Mouse (Mus musculus): ENCODE results near the gene Cfap126. TPM values are rescaled to one million over a fixed set of nuclear protein-coding genes. Genes with fewer than 3 reads are reported as not detected.
A peak's percentile ranks its signal among the peaks of the same experiment; 100 is the strongest.
"Not testable (repeated sequence)": the region's sequence is repeated elsewhere in the genome, so short reads cannot be mapped to it uniquely, and the experiment has no call there.

Gene Cfap126
- polyA plus RNA-seq, 1 experiment: 5.6 TPM

DNA sequence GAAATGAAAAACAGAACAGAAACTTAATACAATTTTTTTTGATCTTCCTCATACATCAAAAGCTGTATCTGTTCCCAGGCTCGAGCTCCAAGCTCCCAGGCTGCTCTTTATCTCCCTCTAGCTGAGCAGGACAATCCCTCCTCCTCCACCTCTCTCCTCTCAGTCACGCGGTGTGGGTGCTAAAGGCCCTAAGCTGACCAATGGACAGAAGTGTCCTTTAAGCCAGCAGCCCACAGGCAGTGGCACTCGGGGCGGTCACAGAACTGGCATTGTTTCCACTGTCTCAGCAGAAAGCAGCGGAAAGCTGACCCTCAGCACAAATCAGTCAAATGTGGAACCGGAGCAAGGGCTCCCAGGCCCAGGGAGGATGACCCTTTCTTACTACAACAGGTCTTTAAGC lies 15.5 kb downstream of the Cfap126 start:
- H3K27me3 ChIP-seq (ENCODE audit: control insufficient read depth, insufficient read depth, low read length): no peaks in the 10 kb centered on the region
- peak in 1 of 2 experiments; percentile 29 for DNase-seq
- no peaks in the 10 kb centered on the region for H3K4me1 ChIP-seq (ENCODE audit: control insufficient read depth, insufficient read depth, low read length)
- WGBS: 59% methylated on average over 7 of the region's 7 CpGs
- no peak overlapping the region for H3K4me3 ChIP-seq (replicated peaks; ENCODE audit: insufficient read depth, low read depth, low read length)
- H3K27ac ChIP-seq (ENCODE audit: insufficient read depth, low read length): no peak overlapping the region
- no peak for TF ChIP-seq CTCF (IDR thresholded peaks at IDR 0.05; ENCODE audit: borderline replicate concordance, insufficient read depth, low read depth, low read length)

DNA sequence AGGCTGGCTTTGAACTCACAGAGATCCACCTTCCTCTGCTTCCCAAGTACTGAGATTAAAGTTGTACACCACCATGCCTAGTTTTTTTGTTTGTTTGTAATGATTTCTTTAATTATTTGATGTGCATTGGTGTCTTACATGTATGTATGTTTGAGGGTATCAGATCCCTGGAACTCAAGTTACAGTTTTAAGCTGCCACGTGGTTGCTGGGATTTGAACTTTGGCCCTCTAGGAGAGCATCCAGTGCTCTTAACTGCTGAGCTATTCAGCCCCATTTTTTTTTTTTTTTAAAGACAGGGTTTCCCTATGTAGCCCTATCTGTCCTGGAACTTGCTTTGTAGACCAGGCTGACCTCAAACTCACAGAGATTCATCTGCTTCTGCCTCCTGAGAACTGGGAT lies 17.3 kb downstream of the Cfap126 start:
- Histone ChIP-seq H3K27me3 (ENCODE audit: control insufficient read depth, insufficient read depth, low read length) (no peaks in the 10 kb centered on the region), H3K4me1 (ENCODE audit: control insufficient read depth, insufficient read depth, low read length) (no peaks in the 10 kb centered on the region), H3K4me3 (replicated peaks; ENCODE audit: insufficient read depth, low read depth, low read length) (no peak overlapping the region), H3K27ac (ENCODE audit: insufficient read depth, low read length) (no peak overlapping the region)
- 86% methylated on average over 1 of the region's 1 CpGs for WGBS
- TF ChIP-seq CTCF (IDR thresholded peaks at IDR 0.05; ENCODE audit: borderline replicate concordance, insufficient read depth, low read depth, low read length) (no peak), POLR2A (IDR thresholded peaks at IDR 0.05; ENCODE audit: borderline replicate concordance, insufficient read depth, low read length) (no peak)
- DNase-seq: no peak

DNA sequence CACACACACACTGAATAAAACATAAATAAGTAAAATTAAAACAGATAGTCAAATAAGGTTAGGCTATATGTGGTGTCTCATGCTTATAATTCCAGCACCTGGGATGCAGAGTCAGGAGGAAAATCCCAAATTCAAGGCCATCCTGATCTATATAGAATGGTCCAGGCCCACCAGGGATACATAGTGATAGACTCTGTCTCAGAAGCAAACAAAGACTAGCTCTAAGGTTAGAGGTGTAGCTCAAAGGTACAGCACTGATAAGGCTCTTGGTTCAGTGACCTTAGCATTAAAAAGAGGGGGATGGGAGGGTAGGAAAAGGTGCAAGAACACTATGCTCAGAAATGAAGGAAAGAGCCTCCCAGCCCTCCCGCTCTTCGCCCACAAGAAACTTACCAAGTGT lies 21.9 kb downstream of the Cfap126 start:
- Histone ChIP-seq H3K4me1 (ENCODE audit: control insufficient read depth, insufficient read depth, low read length) (no peaks in the 10 kb centered on the region), H3K4me3 (replicated peaks; ENCODE audit: insufficient read depth, low read depth, low read length) (no peak overlapping the region), H3K27me3 (ENCODE audit: control insufficient read depth, insufficient read depth, low read length) (no peaks in the 10 kb centered on the region), H3K27ac (ENCODE audit: insufficient read depth, low read length) (no peak overlapping the region)
- DNase-seq: no peak
- no peak for TF ChIP-seq POLR2A (IDR thresholded peaks at IDR 0.05; ENCODE audit: borderline replicate concordance, insufficient read depth, low read length)
- TF ChIP-seq CTCF (IDR thresholded peaks at IDR 0.05; ENCODE audit: borderline replicate concordance, insufficient read depth, low read depth, low read length): no peak
- WGBS: 100% methylated on average over 2 of the region's 2 CpGs

DNA sequence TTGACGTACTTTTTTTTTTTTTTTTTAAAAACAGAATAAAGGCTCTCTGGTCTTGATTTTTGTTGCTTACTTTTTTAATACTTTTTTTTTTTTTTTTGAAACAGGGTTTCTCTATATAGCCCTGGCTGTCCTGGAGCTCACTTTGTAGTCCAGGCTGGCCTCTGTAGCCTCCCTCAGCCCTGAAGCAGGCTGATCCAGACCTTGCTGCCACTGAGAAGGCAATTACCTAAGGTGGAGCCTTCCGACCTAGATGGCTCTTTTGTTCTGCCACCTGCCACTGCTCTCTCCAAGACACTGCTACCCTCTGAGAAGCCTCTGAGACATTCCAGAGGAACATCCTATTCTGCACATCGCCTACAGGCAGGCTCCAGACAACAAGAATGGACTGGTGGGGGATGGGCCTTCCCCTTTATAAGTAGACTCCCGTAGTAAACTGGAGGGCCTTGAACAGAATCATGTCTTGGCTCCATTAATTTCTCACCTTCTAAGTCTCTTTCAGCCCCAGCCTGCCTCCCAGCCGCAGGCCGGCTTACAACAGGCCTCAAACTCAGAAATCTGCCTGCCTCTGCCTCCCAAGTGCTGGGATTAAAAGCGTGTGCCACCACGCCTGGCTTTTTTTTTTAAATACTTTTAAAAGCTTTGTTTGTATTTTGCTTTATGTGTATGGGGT lies 23.9 kb downstream of the Cfap126 start:
- H3K27ac ChIP-seq (ENCODE audit: insufficient read depth, low read length); DNase-seq: not testable (repeated sequence)
- 89% methylated on average over 8 of the region's 8 CpGs for WGBS

DNA sequence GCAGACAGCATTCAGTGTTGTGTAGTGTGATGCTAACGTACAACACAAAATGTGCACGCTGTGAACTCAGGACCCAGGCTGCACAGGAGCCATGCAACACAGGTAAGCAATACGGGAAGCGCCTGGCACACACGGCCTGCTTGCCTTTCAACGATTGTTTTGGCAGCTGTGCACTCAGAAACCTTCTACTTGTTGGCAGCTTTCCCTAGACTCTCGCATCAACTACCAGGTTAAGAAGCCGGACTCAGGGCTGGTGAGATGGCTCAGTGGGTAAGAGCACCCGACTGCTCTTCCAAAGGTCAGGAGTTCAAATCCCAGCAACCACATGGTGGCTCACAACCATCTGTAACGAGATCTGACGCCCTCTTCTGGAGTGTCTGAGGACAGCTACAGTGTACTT lies 29.3 kb downstream of the Cfap126 start:
- H3K4me1 ChIP-seq (ENCODE audit: control insufficient read depth, insufficient read depth, low read length); H3K27me3 ChIP-seq (ENCODE audit: control insufficient read depth, insufficient read depth, low read length); H3K4me3 ChIP-seq (replicated peaks; ENCODE audit: insufficient read depth, low read depth, low read length); H3K27ac ChIP-seq (ENCODE audit: insufficient read depth, low read length): not testable (repeated sequence)
- DNase-seq: peak in 1 of 2 experiments; percentile 28
- WGBS: 35% methylated on average over 11 of the region's 11 CpGs

More for the DNA sequence above, 23.9 kb downstream of the Cfap126 start:
- H3K27me3 ChIP-seq (ENCODE audit: control insufficient read depth, insufficient read depth, low read length); H3K4me3 ChIP-seq (replicated peaks; ENCODE audit: insufficient read depth, low read depth, low read length); H3K4me1 ChIP-seq (ENCODE audit: control insufficient read depth, insufficient read depth, low read length): not testable (repeated sequence)

DNA sequence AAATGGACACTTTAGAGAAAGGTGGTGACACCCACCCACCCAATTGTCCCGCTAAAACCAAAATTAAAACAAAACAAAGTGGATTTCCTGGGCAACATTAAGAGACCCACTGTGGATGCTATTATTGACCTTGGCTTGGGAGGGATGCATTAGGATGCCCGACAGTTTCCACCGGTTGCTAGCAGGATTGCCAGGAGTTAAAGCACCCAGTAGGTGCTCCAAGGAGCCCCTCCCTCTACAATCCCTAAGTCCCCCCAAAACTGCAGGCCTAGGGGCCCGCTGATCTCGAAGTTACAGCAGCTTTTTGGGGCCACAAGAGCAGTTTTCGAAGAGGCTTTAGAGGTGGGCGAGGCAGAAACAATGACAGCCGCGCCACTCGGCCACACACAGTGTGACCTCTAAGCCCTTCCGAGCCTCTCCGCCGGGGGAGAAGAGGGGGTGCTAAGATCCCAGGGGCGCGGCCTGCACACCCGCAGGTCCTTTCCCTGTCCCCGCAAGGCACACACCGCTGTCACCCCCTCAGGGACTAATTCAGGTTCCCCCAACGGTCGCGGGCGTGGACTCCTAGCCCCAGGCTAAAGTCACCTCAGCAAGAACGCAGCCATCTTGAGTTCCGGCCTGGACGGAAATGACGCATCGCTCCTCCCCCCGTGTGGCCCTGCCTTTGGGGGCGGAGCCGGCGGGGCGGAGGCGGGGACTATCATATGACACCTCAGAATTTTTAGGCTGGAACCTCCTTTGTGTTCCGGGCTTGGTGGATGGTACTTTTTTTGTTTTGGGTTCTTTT lies 36.4 kb downstream of the Cfap126 start, which contains the start of the genes Sdhc and Mpz:
Gene Sdhc, minus strand, starts transcription at position 630 of the 787 bp plus-strand sequence.
Gene Mpz, plus strand, starts transcription at position 738 of the 787 bp plus-strand sequence.
- peaks cover 4% of the 10 kb centered on the region; the same call in 1 of the 2 replicates for H3K4me1 ChIP-seq (ENCODE audit: control insufficient read depth, insufficient read depth, low read length)
- peak; percentile 94 to 96 for DNase-seq
- H3K27me3 ChIP-seq (ENCODE audit: control insufficient read depth, insufficient read depth, low read length): no peaks in the 10 kb centered on the region
- H3K27ac ChIP-seq (ENCODE audit: insufficient read depth, low read length): peak within 1 kb of the TSS; percentile 90
- under 1% methylated on average over 34 of the region's 34 CpGs for WGBS
- TF ChIP-seq POLR2A (IDR thresholded peaks at IDR 0.05; ENCODE audit: borderline replicate concordance, insufficient read depth, low read length) (peak; percentile 99), CTCF (IDR thresholded peaks at IDR 0.05; ENCODE audit: borderline replicate concordance, insufficient read depth, low read depth, low read length) (no peak)
- H3K4me3 ChIP-seq (replicated peaks; ENCODE audit: insufficient read depth, low read depth, low read length): peak within 1 kb of the TSS; percentile 96

DNA sequence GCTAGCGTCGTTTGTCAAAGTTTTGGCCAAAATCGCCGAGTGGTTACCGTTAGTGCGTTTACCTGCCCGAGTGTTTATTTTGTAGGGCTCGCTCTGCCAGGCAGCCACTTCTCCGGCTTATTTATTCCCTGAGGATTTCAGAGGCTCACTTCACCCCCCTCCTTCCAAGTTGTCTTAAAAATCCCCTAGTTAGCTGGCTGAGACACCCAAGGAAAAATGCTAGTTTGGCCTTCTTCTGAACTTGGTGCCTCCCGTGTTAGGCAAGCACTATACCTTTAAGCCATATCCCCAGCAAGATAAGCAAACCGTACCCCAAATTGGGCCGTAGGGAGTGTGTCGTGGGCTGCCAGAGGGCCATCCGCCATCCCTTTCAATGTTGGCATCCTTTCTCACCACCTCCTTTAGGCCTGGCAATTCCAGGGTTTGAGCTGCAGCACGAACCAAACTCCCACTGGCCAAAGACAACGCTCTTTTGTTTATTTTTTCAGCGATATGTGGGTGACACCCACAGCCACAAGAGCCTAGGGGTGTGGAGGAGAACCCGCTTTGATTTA lies 37.2 kb downstream of the Cfap126 start:
- Histone ChIP-seq H3K27me3 (ENCODE audit: control insufficient read depth, insufficient read depth, low read length) (no peaks in the 10 kb centered on the region), H3K27ac (ENCODE audit: insufficient read depth, low read length) (peak overlapping the region; percentile 8; the same call in 1 of the 2 replicates), H3K4me3 (replicated peaks; ENCODE audit: insufficient read depth, low read depth, low read length) (peak overlapping the region; percentile 96), H3K4me1 (ENCODE audit: control insufficient read depth, insufficient read depth, low read length) (peaks cover 4% of the 10 kb centered on the region; the same call in 1 of the 2 replicates)
- TF ChIP-seq POLR2A (IDR thresholded peaks at IDR 0.05; ENCODE audit: borderline replicate concordance, insufficient read depth, low read length): no peak
- no peak for TF ChIP-seq CTCF (IDR thresholded peaks at IDR 0.05; ENCODE audit: borderline replicate concordance, insufficient read depth, low read depth, low read length)
- DNase-seq: peak; percentile 50 to 59
- WGBS: 2% methylated on average over 18 of the region's 18 CpGs

DNA sequence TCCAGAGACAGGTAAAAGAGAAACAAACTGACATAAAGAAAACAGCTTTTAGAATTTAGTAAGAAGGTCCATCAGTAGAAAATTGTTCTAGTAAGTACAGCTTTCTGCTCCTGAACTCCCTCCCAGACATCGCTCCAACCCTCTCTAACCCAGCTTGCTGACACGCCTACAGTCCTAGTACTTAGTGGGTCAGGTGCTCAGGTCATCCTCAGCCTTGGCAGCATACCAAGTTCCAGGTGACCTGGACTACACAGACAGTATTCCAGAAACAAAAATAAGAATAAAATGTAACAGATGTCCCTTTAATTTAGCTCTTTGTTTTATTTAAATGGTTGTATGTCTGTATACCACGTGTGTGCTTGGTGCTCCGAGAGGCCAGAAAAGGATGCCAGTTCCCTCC lies 38.2 kb downstream of the Cfap126 start:
- TF ChIP-seq POLR2A (IDR thresholded peaks at IDR 0.05; ENCODE audit: borderline replicate concordance, insufficient read depth, low read length) (no peak), CTCF (IDR thresholded peaks at IDR 0.05; ENCODE audit: borderline replicate concordance, insufficient read depth, low read depth, low read length) (no peak)

More for the DNA sequence above, 38.2 kb downstream of the Cfap126 start:
- Histone ChIP-seq H3K27ac (ENCODE audit: insufficient read depth, low read length) (no peak overlapping the region), H3K27me3 (ENCODE audit: control insufficient read depth, insufficient read depth, low read length) (no peaks in the 10 kb centered on the region; the same call in 1 of the 2 replicates), H3K4me3 (replicated peaks; ENCODE audit: insufficient read depth, low read depth, low read length) (no peak overlapping the region), H3K4me1 (ENCODE audit: control insufficient read depth, insufficient read depth, low read length) (peaks cover 4% of the 10 kb centered on the region; the same call in 1 of the 2 replicates)
- WGBS: 86% methylated on average over 4 of the region's 4 CpGs
- DNase-seq: no peak
